In genomic region chr15:59954345-59954744, GRCm38 (mm10) we compare ENCODE assay signal across 9 mouse cellular contexts.
A peak's percentile ranks its signal among the peaks of the same experiment; 100 is the strongest.
DNase-seq lines count a peak whose midpoint lies in the region; ATAC-seq and TF ChIP-seq lines count a peak whose summit lies in the region.
"Had no signal": no experiment of that assay in that cellular context is flagged by ENCODE, and none has a peak within 500 bp of the region (broad histone marks: within the 10 kb centered on the region; RNA-seq: fewer than 3 reads in every experiment).

No protein-coding gene starts in this region.

- 54% methylated on average over 3 of the region's 3 CpGs for WGBS in forebrain, embryonic 15.5 days
- WGBS in forebrain, embryonic 11.5 days, result 91% methylated on average over 3 of the region's 3 CpGs

- TF ChIP-seq CTCF in gastrocnemius, adult 2 months (IDR thresholded peaks at IDR 0.05), result no peak

- DNase-seq in forebrain, embryonic 11.5 days (ENCODE audit: low spot score), result no peak
- DNase-seq in brain, adult 2 months (ENCODE audit: low read depth, low spot score), result peak; percentile 89
- DNase-seq in gastrocnemius, adult 2 months, result peak; percentile 29
- DNase-seq in layer of hippocampus, adult 9-11 months, result peak; percentile 89
- peak; percentile 11 for DNase-seq in ovary, postnatal 36 days (ENCODE audit: low spot score)
- no peak for DNase-seq in liver

- no peak overlapping the region for H3K9ac ChIP-seq in forebrain, embryonic 15.5 days (replicated peaks)
- no peak overlapping the region for H3K9ac ChIP-seq in forebrain, embryonic 11.5 days (ENCODE audit: low read length)
- H3K9ac ChIP-seq: hindbrain, embryonic 15.5 days had no signal

- H3K4me3 ChIP-seq in forebrain, embryonic 15.5 days, result no peak overlapping the region
- no peak overlapping the region for H3K4me3 ChIP-seq in forebrain, embryonic 11.5 days (ENCODE audit: low read depth, low read length)
- no peak overlapping the region for H3K4me3 ChIP-seq in gastrocnemius, adult 2 months
- H3K4me3 ChIP-seq: hindbrain, embryonic 15.5 days had no signal

- intact Hi-C loops in gastrocnemius, adult 2 months (cut with DNase I), result no loop called here

- 0 out of 2 replicates have a peak, but pooled peaks cover 5% of the 10 kb centered on the region for H3K27me3 ChIP-seq in forebrain, embryonic 15.5 days
- H3K27me3 ChIP-seq in forebrain, embryonic 11.5 days (ENCODE audit: control insufficient read depth, insufficient read depth, low read length), result no peaks in the 10 kb centered on the region
- H3K27me3 ChIP-seq: hindbrain, embryonic 15.5 days had no signal

- no peaks in the 10 kb centered on the region for H3K9me3 ChIP-seq in forebrain, embryonic 15.5 days
- H3K9me3 ChIP-seq in forebrain, embryonic 11.5 days (ENCODE audit: control insufficient read depth, low read length), result no peaks in the 10 kb centered on the region
- H3K9me3 ChIP-seq: hindbrain, embryonic 15.5 days had no signal

- peak; percentile 69 for ATAC-seq in forebrain, embryonic 15.5 days (replicated peaks)
- ATAC-seq in forebrain, embryonic 11.5 days (replicated peaks; ENCODE audit: low FRiP score), result no peak
- no peak for ATAC-seq in erythroid progenitor cell, adult 5-6 weeks (replicated peaks; ENCODE audit: low FRiP score, poor library complexity, severe bottlenecking)

- H3K27ac ChIP-seq in forebrain, embryonic 15.5 days (replicated peaks), result 0 out of 2 replicates have a peak overlapping the region, but pooled peaks have one; percentile 8
- H3K27ac ChIP-seq in forebrain, embryonic 11.5 days (ENCODE audit: low read depth, low read length), result no peak overlapping the region
- no peak overlapping the region for H3K27ac ChIP-seq in gastrocnemius, adult 2 months
- H3K27ac ChIP-seq: hindbrain, embryonic 15.5 days had no signal

- no peak overlapping the region for H3K4me2 ChIP-seq in forebrain, embryonic 15.5 days (replicated peaks)
- H3K4me2 ChIP-seq in forebrain, embryonic 11.5 days (ENCODE audit: low read depth, low read length, severe bottlenecking), result no peak overlapping the region
- H3K4me2 ChIP-seq: hindbrain, embryonic 15.5 days had no signal

- H3K36me3 ChIP-seq in forebrain, embryonic 15.5 days, result no peaks in the 10 kb centered on the region
- H3K36me3 ChIP-seq in forebrain, embryonic 11.5 days (ENCODE audit: control insufficient read depth, insufficient read depth, low read length), result no peaks in the 10 kb centered on the region
- H3K36me3 ChIP-seq: hindbrain, embryonic 15.5 days had no signal

- H3K4me1 ChIP-seq in forebrain, embryonic 15.5 days, result peaks cover 4% of the 10 kb centered on the region; the same call in 1 of the 2 replicates
- H3K4me1 ChIP-seq in forebrain, embryonic 11.5 days (replicated peaks; ENCODE audit: control insufficient read depth, insufficient read depth, low read length), result no peaks in the 10 kb centered on the region
- H3K4me1 ChIP-seq: hindbrain, embryonic 15.5 days had no signal

Comparison
In these comparisons a context has a peak if more than half of its experiments do, and no peak if none do; other contexts are left out.
1. DNase-seq: peak in brain, adult 2 months (single experiment), gastrocnemius, adult 2 months (single experiment), layer of hippocampus, adult 9-11 months (single experiment) and ovary, postnatal 36 days (single experiment); none in forebrain, embryonic 11.5 days (single experiment) and liver (single experiment).